Mouse (Mus musculus): ENCODE measurements around the gene Nol9. TPM values are rescaled to one million over a fixed set of nuclear protein-coding genes. Genes with fewer than 3 reads are reported as not detected.

The Nol9 gene
- total RNA-seq, 1 experiment from 2014 or later: 24.0 TPM

- DNase-seq: peak; percentile 65
These were observed 23.4 kb downstream of the Nol9 start for GRCm38 (mm10) chr4:152062390-152063110.

GRCm38 (mm10) chr4:152067280-152067679 lies 28.2 kb downstream of the Nol9 start:
- DNase-seq: no peak

- peak; percentile 40 for DNase-seq
These were observed 29.1 kb downstream of the Nol9 start for GRCm38 (mm10) chr4:152068166-152068724.

- DNase-seq: no peak
These were observed 30.1 kb downstream of the Nol9 start for GRCm38 (mm10) chr4:152069245-152069644.

GRCm38 (mm10) chr4:152070494-152071396 lies 31.6 kb downstream of the Nol9 start:
- peak; percentile 40 for DNase-seq

- DNase-seq: peak; percentile 82
These were observed 33.0 kb downstream of the Nol9 start, which contains the start of gene Plekhg5 for GRCm38 (mm10) chr4:152072121-152072601. Gene Plekhg5, plus strand, starts transcription at chr4:152072498.

- DNase-seq: peak; percentile 59
These were observed 33.5 kb downstream of the Nol9 start for GRCm38 (mm10) chr4:152072655-152073054.

- DNase-seq: no peak
These were observed 34.6 kb downstream of the Nol9 start for GRCm38 (mm10) chr4:152073715-152074114.

GRCm38 (mm10) chr4:152074548-152074947 lies 35.4 kb downstream of the Nol9 start:
- DNase-seq: no peak

GRCm38 (mm10) chr4:152077191-152077590 lies 38.1 kb downstream of the Nol9 start:
- DNase-seq: no peak

- DNase-seq: no peak
These were observed 39.0 kb downstream of the Nol9 start for GRCm38 (mm10) chr4:152078105-152078530.

- no peak for DNase-seq
These were observed 40.1 kb downstream of the Nol9 start for GRCm38 (mm10) chr4:152079261-152079660.

GRCm38 (mm10) chr4:152079931-152080330 lies 40.8 kb downstream of the Nol9 start:
- no peak for DNase-seq

GRCm38 (mm10) chr4:152083611-152084220 lies 44.6 kb downstream of the Nol9 start:
- DNase-seq: peak; percentile 53

GRCm38 (mm10) chr4:152084616-152085015 lies 45.5 kb downstream of the Nol9 start:
- DNase-seq: no peak

GRCm38 (mm10) chr4:152086505-152087210 lies 47.5 kb downstream of the Nol9 start:
- peak; percentile 78 for DNase-seq

- no peak for DNase-seq
These were observed 48.3 kb downstream of the Nol9 start for GRCm38 (mm10) chr4:152087211-152088081.

- no peak for DNase-seq
These were observed 49.0 kb downstream of the Nol9 start for GRCm38 (mm10) chr4:152088133-152088532.

- no peak for DNase-seq
These were observed 49.5 kb downstream of the Nol9 start for GRCm38 (mm10) chr4:152088556-152089120.

- no peak for DNase-seq
These were observed 51.1 kb downstream of the Nol9 start for GRCm38 (mm10) chr4:152090191-152090590.
